Mouse (Mus musculus) splenic B cell, adult 2 months (primary cell): ENCODE measurements around the gene Rin3.

ENCODE experiments used
- DNase-seq: peaks from one replicate; pipeline ENCODE4 v3.0.0-alpha.2; 2011; ENCODE audit warnings: low read depth, low spot score
- H3K27me3 ChIP-seq: 2 replicates; pipeline ENCODE4 v1.6.1; 2012; ENCODE audit warnings: mild to moderate bottlenecking, low read length, moderate library complexity, mixed read lengths; ENCODE audit not compliant: control insufficient read depth, poor library complexity, insufficient read depth, severe bottlenecking
- H3K36me3 ChIP-seq: 2 replicates; pipeline ENCODE4 v1.6.1; 2012; ENCODE audit warnings: mild to moderate bottlenecking, low read length, moderate library complexity, mixed read lengths; ENCODE audit not compliant: control insufficient read depth, poor library complexity, insufficient read depth, severe bottlenecking

The Rin3 gene

GRCm38 (mm10) chr12:102282763-102283482 is at the start of gene Rin3:
Rin3 (plus strand) TSS chr12:102283048.
- Histone ChIP-seq H3K27me3 (no peaks in the 10 kb centered on the region), H3K36me3 (no peaks in the 10 kb centered on the region)
- DNase-seq = peak; percentile 64

- Histone ChIP-seq H3K27me3 (no peaks in the 10 kb centered on the region), H3K36me3 (no peaks in the 10 kb centered on the region)
- DNase-seq = no peak
Observed at GRCm38 (mm10) chr12:102235551-102235950, 47.3 kb upstream of the Rin3 start.

GRCm38 (mm10) chr12:102236317-102236716 is 46.5 kb upstream of the Rin3 start:
- H3K27me3 ChIP-seq = no peaks in the 10 kb centered on the region
- no peak for DNase-seq
- no peaks in the 10 kb centered on the region for H3K36me3 ChIP-seq

- Histone ChIP-seq H3K27me3 (no peaks in the 10 kb centered on the region), H3K36me3 (no peaks in the 10 kb centered on the region)
- no peak for DNase-seq
Observed at GRCm38 (mm10) chr12:102242076-102242722, 40.6 kb upstream of the Rin3 start.

- Histone ChIP-seq H3K27me3 (no peaks in the 10 kb centered on the region), H3K36me3 (no peaks in the 10 kb centered on the region)
- no peak for DNase-seq
Observed at GRCm38 (mm10) chr12:102243915-102244314, 38.9 kb upstream of the Rin3 start.

GRCm38 (mm10) chr12:102246226-102246625 is 36.6 kb upstream of the Rin3 start:
- Histone ChIP-seq H3K27me3 (no peaks in the 10 kb centered on the region), H3K36me3 (no peaks in the 10 kb centered on the region)
- DNase-seq = no peak

- DNase-seq = no peak
- Histone ChIP-seq H3K36me3 (no peaks in the 10 kb centered on the region), H3K27me3 (no peaks in the 10 kb centered on the region)
Observed at GRCm38 (mm10) chr12:102248104-102248503, 34.7 kb upstream of the Rin3 start.

GRCm38 (mm10) chr12:102250316-102250715 is 32.5 kb upstream of the Rin3 start:
- Histone ChIP-seq H3K36me3 (no peaks in the 10 kb centered on the region), H3K27me3 (no peaks in the 10 kb centered on the region)
- DNase-seq = no peak

GRCm38 (mm10) chr12:102251070-102251469 is 31.8 kb upstream of the Rin3 start:
- Histone ChIP-seq H3K36me3 (no peaks in the 10 kb centered on the region), H3K27me3 (no peaks in the 10 kb centered on the region)
- DNase-seq = peak; percentile 13

GRCm38 (mm10) chr12:102251985-102252384 is 30.9 kb upstream of the Rin3 start:
- DNase-seq = no peak
- Histone ChIP-seq H3K36me3 (no peaks in the 10 kb centered on the region), H3K27me3 (no peaks in the 10 kb centered on the region)

- DNase-seq = peak; percentile 30
- H3K36me3 ChIP-seq = no peaks in the 10 kb centered on the region
- no peaks in the 10 kb centered on the region for H3K27me3 ChIP-seq
Observed at GRCm38 (mm10) chr12:102252525-102252924, 30.3 kb upstream of the Rin3 start.

- no peak for DNase-seq
- Histone ChIP-seq H3K27me3 (no peaks in the 10 kb centered on the region), H3K36me3 (no peaks in the 10 kb centered on the region)
Observed at GRCm38 (mm10) chr12:102255012-102255411, 27.8 kb upstream of the Rin3 start.

GRCm38 (mm10) chr12:102258522-102259112 is 24.2 kb upstream of the Rin3 start:
- no peak for DNase-seq
- Histone ChIP-seq H3K27me3 (no peaks in the 10 kb centered on the region), H3K36me3 (no peaks in the 10 kb centered on the region)

- Histone ChIP-seq H3K36me3 (no peaks in the 10 kb centered on the region), H3K27me3 (no peaks in the 10 kb centered on the region)
- no peak for DNase-seq
Observed at GRCm38 (mm10) chr12:102261933-102262396, 20.9 kb upstream of the Rin3 start.

GRCm38 (mm10) chr12:102262809-102263208 is 20.0 kb upstream of the Rin3 start:
- DNase-seq = no peak
- Histone ChIP-seq H3K27me3 (no peaks in the 10 kb centered on the region), H3K36me3 (no peaks in the 10 kb centered on the region)
